Mouse (Mus musculus) liver, embryonic 16.5 days (tissue): ENCODE measurements around the gene Gpn3. TPM values are rescaled to one million over a fixed set of nuclear protein-coding genes. Genes with fewer than 3 reads are reported as not detected.

ENCODE experiments used
- ATAC-seq: fragments of 200-750 bp; cut with Nextera tagmentation; 2 replicates; pipeline ENCODE4 v1.8.0; 2017; ENCODE audit warnings: low read depth, mild to moderate bottlenecking, moderate number of reproducible peaks, moderate library complexity
- H3K27ac ChIP-seq: fragments of 300-500 bp; sonication (generic); 2 replicates; pipeline ENCODE4 v1.5.1; 2014; ENCODE audit warnings: mild to moderate bottlenecking, low read length
- H3K27me3 ChIP-seq: fragments of 300-500 bp; sonication (generic); 2 replicates; pipeline ENCODE4 v1.6.1; 2014; ENCODE audit warnings: low read depth, low read length, mixed read lengths; ENCODE audit not compliant: control insufficient read depth, insufficient read depth
- H3K36me3 ChIP-seq: fragments of 300-500 bp; sonication (generic); 2 replicates; pipeline ENCODE4 v1.6.1; 2014; ENCODE audit warnings: mild to moderate bottlenecking; ENCODE audit not compliant: control insufficient read depth, insufficient read depth
- H3K4me1 ChIP-seq: fragments of 300-500 bp; sonication (generic); 2 replicates; pipeline ENCODE4 v1.6.1; 2014; ENCODE audit warnings: low read depth, low read length, mixed read lengths; ENCODE audit not compliant: control insufficient read depth
- H3K4me2 ChIP-seq: fragments of 300-500 bp; sonication (generic); 2 replicates; pipeline ENCODE4 v1.6.1; 2014; ENCODE audit warnings: low read depth, low read length, mixed read lengths
- H3K4me3 ChIP-seq: fragments of 300-500 bp; sonication (generic); 2 replicates; pipeline ENCODE4 v1.5.1; 2014; ENCODE audit warnings: low read depth, mild to moderate bottlenecking, low read length
- H3K9ac ChIP-seq: fragments of 300-500 bp; sonication (generic); 2 replicates; pipeline ENCODE4 v1.6.1; 2014; ENCODE audit warnings: low read depth, low read length
- H3K9me3 ChIP-seq: fragments of 300-500 bp; sonication (generic); replicated peaks from 2 replicates; pipeline ENCODE4 v1.6.1; 2016; ENCODE audit warnings: low read length; ENCODE audit not compliant: control insufficient read depth
- WGBS: fragments of 180-500 bp; shearing (Covaris S2); extraction: QIAGEN DNeasy Blood & Tissue Kit; methylation state at CpG from one replicate; pipeline ENCODE4 v1.1.7; 2014; ENCODE audit not compliant: insufficient replicate concordance; 5-methylcytosine and 5-hydroxymethylcytosine counted together
- polyA plus RNA-seq: library from polyadenylated mRNA; unstranded; fragments of >200 nt; fragmentation: Nextera tagmentation; extraction: Ambion mirVana; gene quantifications from 2 replicates; pipeline ENCODE4 v1.2.1, GENCODE M21; 2015

Gpn3 gene
- polyA plus RNA-seq, 1 experiment from 2014 or later, result 46.8 TPM

DNA sequence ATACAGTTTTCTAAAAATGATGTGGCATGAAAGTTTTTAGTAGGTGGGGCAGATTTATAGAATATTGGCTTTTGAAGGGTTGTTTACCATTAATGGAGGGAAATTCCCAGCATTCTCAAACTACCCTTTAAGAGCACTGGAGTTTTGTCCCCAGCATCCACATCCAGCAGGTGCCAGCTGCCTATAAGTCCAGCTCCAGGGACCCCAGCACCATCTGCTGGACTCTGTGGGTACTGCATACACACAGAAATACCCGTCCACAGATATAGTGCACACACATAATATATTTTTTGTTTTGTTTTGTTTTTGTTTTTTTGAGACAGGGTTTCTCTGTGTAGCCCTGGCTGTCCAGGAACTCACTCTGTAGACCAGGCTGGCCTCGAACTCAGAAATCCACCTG lies 22.2 kb downstream of the Gpn3 start:
- Histone ChIP-seq H3K9me3 (no peaks in the 10 kb centered on the region), H3K4me1 (peaks cover 16% of the 10 kb centered on the region), H3K36me3 (peaks cover 4% of the 10 kb centered on the region; the same call in 1 of the 2 replicates), H3K27ac (no peak overlapping the region), H3K4me2 (no peak overlapping the region), H3K9ac (no peak overlapping the region), H3K4me3 (no peak overlapping the region), H3K27me3 (no peaks in the 10 kb centered on the region)
- no peak for ATAC-seq
- WGBS, result 31% methylated on average over 2 of the region's 2 CpGs

DNA sequence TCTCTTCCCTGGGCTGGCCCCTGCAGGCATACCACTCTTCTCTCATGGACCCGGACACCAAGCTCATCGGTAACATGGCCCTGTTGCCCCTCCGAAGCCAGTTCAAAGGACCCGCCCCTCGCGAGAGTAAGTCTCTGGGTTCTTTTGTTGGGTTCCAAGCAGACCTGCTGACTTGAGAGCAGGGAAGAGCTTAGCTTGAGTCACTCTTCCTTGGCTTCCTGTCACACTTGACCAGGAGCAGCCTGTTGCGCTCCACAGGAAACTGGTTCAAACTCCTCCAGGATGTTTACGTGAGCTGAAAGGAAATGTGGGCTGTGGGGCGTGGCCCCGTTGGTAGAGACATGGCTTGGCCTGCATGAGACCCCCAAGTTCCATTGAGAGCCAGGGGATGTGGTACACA lies 25.1 kb downstream of the Gpn3 start:
- Histone ChIP-seq H3K4me1 (peaks cover 11% of the 10 kb centered on the region), H3K36me3 (peaks cover 9% of the 10 kb centered on the region), H3K4me2 (no peak overlapping the region), H3K9ac (no peak overlapping the region), H3K9me3 (no peaks in the 10 kb centered on the region), H3K27ac (peak overlapping the region; percentile 6; the same call in 1 of the 2 replicates), H3K4me3 (no peak overlapping the region), H3K27me3 (no peaks in the 10 kb centered on the region)
- peak; percentile 27 for ATAC-seq
- 44% methylated on average over 10 of the region's 10 CpGs for WGBS

DNA sequence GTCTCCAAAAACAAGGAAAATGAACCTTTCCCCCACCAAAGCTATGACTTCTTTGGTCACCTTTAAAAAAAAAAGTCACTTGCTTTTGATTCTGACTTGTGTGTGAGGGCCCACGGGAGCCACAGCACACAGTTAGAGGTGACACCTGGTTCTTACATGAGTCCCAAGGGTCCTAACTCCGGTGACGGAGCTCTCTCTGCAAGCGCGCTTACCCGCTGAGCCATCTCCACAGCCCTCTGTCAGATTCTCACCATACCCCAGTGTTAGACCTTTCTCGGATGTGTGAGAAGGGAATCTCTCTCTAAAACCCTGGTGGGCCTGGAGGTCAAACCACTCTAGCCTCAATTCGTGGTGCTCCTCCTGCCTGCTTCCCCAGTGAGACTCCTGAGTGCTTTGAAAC lies 25.8 kb downstream of the Gpn3 start:
- peak overlapping the region; percentile 12; the same call in 1 of the 2 replicates for H3K27ac ChIP-seq
- H3K27me3 ChIP-seq, result no peaks in the 10 kb centered on the region
- 75% methylated on average over 8 of the region's 8 CpGs for WGBS
- no peaks in the 10 kb centered on the region for H3K9me3 ChIP-seq
- no peak overlapping the region for H3K4me3 ChIP-seq
- H3K4me2 ChIP-seq, result no peak overlapping the region
- peaks cover 9% of the 10 kb centered on the region for H3K4me1 ChIP-seq
- no peak for ATAC-seq
- no peak overlapping the region for H3K9ac ChIP-seq
- peaks cover 14% of the 10 kb centered on the region for H3K36me3 ChIP-seq

DNA sequence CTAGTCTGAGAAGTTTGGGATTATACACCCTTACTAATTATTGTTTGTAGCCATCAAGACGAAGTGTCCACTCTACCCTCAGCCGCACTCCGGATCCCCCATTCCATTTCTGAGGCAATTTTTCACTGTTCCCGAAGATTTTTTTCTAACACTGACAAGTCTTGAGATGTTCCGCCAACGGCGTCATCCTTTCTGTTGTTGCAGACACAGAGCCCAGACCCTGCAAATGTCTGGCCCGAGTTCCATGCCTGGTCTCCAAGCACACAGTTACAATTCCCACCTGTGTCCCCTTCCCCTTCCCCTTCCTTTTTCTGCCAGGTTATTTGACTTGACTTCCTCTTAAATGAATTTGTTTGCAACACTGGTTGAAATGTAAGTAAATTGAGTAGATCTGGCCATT lies 28.2 kb downstream of the Gpn3 start:
- H3K4me1 ChIP-seq, result no peaks in the 10 kb centered on the region; the same call in 1 of the 2 replicates
- H3K4me3 ChIP-seq, result no peak overlapping the region
- H3K27me3 ChIP-seq, result no peaks in the 10 kb centered on the region
- no peak overlapping the region for H3K4me2 ChIP-seq
- WGBS, result 85% methylated on average over 8 of the region's 8 CpGs
- no peak overlapping the region for H3K9ac ChIP-seq
- ATAC-seq, result no peak
- peaks cover 32% of the 10 kb centered on the region for H3K36me3 ChIP-seq
- H3K27ac ChIP-seq, result no peak overlapping the region
- no peaks in the 10 kb centered on the region for H3K9me3 ChIP-seq

DNA sequence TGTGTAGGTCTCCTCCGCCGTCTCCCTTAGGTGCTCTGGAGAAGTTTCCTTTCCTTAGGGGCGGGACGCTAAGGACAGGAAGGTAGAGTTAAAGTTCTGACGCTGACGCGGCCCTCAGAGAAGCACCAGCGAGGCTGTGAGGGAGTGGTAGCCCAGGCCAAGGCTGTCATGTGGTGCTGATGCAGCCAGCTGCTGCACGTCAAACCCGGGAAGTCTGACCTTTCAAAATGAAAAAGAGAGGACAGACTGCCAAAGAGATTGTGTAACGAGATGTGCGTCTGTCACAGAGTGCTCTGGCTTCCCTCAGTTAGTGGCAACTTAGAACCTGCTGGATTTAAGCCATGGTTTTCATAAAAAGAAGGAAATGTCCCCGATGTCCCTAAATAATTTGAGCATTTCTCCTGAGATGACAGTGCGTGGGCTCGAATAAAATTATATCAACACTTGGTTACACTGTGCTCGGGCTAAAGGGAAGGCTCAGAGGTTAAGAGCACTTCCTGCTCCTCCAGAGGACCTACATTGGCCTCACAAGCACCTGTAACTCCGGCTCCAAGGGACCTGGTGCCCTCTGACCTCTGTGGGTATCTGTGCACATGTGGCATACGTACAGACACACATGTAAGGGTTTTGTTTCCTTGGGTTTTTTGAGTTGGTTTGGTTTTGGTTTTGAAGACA lies 29.1 kb downstream of the Gpn3 start:
- no peak for ATAC-seq
- no peak overlapping the region for H3K4me3 ChIP-seq
- 69% methylated on average over 18 of the region's 18 CpGs for WGBS
- H3K4me2 ChIP-seq, result no peak overlapping the region
- H3K27me3 ChIP-seq, result no peaks in the 10 kb centered on the region
- H3K9me3 ChIP-seq, result no peaks in the 10 kb centered on the region
- H3K4me1 ChIP-seq, result no peaks in the 10 kb centered on the region
- peaks cover 37% of the 10 kb centered on the region for H3K36me3 ChIP-seq
- H3K27ac ChIP-seq, result no peak overlapping the region
- H3K9ac ChIP-seq, result no peak overlapping the region

DNA sequence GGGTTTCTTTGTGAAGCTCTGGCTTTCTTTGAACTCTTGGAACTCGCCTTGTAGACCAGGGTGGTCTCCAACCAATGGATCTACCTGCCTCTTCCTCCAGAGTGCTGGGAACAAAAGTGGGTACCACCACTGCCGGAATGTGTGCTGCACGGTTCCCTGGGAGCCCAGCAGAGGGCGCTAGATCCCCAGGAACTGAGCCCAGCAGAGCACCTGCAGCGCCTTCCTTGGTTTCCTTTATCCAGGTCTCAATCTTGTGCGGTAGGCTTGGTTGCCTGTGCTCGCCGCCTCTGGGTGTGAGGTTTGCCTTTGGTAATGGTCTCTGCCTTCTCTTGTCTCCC lies 29.6 kb downstream of the Gpn3 start:
- no peak for ATAC-seq
- Histone ChIP-seq H3K9me3 (no peaks in the 10 kb centered on the region), H3K9ac (no peak overlapping the region), H3K4me3 (no peak overlapping the region), H3K4me2 (no peak overlapping the region), H3K36me3 (peaks cover 38% of the 10 kb centered on the region), H3K4me1 (no peaks in the 10 kb centered on the region), H3K27ac (no peak overlapping the region), H3K27me3 (no peaks in the 10 kb centered on the region)
- 33% methylated on average over 8 of the region's 8 CpGs for WGBS

DNA sequence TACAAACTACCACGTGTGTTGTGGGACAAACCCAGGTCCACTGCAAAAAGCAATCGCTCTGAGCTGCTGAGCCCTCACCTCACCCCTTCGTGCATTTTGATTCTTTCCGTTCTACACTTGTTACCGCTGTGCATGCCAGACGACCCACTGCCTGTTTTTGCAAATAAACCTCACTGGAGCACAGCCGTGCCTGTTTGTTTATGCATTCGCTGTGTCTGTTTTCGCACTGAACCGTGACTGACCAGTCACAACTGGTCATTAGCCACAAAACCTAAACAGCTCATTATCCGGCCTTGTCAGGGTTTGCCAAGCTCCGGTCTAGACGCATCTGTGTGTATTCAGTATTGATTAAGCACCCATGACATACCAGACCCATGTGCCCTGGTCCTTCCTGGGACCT lies 30.5 kb downstream of the Gpn3 start:
- H3K4me3 ChIP-seq, result no peak overlapping the region
- peaks cover 41% of the 10 kb centered on the region for H3K36me3 ChIP-seq
- H3K27me3 ChIP-seq, result no peaks in the 10 kb centered on the region
- 83% methylated on average over 13 of the region's 13 CpGs for WGBS
- H3K4me2 ChIP-seq, result no peak overlapping the region
- H3K27ac ChIP-seq, result no peak overlapping the region
- ATAC-seq, result no peak
- H3K9ac ChIP-seq, result no peak overlapping the region
- no peaks in the 10 kb centered on the region for H3K4me1 ChIP-seq
- H3K9me3 ChIP-seq, result no peaks in the 10 kb centered on the region

DNA sequence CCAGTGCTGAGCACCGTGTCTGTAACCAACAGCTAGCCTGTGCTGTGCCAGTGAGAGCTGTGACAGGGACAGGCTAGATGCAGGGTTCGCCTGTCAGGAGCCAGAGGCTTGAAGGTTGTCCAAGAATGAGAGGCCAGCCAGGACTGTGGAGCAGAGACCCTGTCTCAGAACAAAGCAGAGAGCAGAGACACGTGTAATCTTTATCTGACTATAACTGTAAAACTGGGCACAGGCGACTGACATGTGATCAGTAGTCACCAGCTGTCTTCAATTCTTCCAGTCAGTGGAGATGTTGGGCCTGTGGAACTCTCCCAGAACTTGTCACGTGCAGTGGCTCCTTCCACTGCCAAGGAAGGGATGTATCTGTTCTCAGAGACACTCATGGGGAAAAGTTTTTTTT lies 31.1 kb downstream of the Gpn3 start:
- Histone ChIP-seq H3K4me1 (no peaks in the 10 kb centered on the region), H3K9me3 (no peaks in the 10 kb centered on the region), H3K27me3 (no peaks in the 10 kb centered on the region), H3K27ac (no peak overlapping the region), H3K9ac (no peak overlapping the region), H3K4me2 (no peak overlapping the region), H3K4me3 (no peak overlapping the region), H3K36me3 (peaks cover 41% of the 10 kb centered on the region)
- 69% methylated on average over 5 of the region's 5 CpGs for whole genome bisulfite sequencing
- ATAC-seq, result no peak

DNA sequence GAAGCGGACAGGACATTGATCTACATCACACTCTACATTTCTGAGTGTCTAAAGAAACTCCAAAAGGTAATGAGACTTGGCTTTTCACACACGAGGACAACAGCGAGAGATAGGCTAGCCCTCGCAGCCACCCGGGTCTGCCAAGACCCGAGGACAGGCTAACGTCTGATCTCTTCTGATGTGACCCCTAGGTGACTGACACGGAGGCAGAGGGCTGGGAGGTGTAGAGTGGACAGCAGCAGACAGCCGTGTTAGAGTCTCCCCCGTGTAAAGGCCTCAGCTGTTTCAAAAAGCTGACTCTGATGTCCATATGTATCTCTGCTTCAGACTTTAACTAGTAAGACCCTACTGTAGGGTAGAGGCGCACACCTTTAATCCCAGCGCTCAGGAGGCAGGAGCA lies 31.7 kb downstream of the Gpn3 start:
- WGBS, result 90% methylated on average over 12 of the region's 12 CpGs
- Histone ChIP-seq H3K9me3 (no peaks in the 10 kb centered on the region), H3K9ac (no peak overlapping the region), H3K4me2 (no peak overlapping the region), H3K4me3 (no peak overlapping the region), H3K27me3 (no peaks in the 10 kb centered on the region), H3K36me3 (peaks cover 41% of the 10 kb centered on the region), H3K4me1 (no peaks in the 10 kb centered on the region), H3K27ac (no peak overlapping the region)
- ATAC-seq, result no peak
